Mouse (Mus musculus) monocyte, adult 5-6 weeks (primary cell): ENCODE measurements around the gene Magi1. TPM values are rescaled to one million over a fixed set of nuclear protein-coding genes. Genes with fewer than 3 reads are reported as not detected.

ENCODE experiments used
- ATAC-seq: fragments of 153-309, 156-312 bp; replicated peaks from 2 replicates; pipeline ENCODE4 v1.8.0; 2017; ENCODE audit warnings: mild to moderate bottlenecking; ENCODE audit not compliant: low TSS enrichment, insufficient number of reproducible peaks, severe bottlenecking, poor library complexity, low FRiP score
- total RNA-seq: library from RNA; stranded (forward); fragments of 200-1000, 200-491, 200-594 nt; gene quantifications from 3 replicates; pipeline ENCODE4 v1.2.3, GENCODE M21; 2017

Gene Magi1
- total RNA-seq, 1 experiment from 2014 or later = not detected

DNA sequence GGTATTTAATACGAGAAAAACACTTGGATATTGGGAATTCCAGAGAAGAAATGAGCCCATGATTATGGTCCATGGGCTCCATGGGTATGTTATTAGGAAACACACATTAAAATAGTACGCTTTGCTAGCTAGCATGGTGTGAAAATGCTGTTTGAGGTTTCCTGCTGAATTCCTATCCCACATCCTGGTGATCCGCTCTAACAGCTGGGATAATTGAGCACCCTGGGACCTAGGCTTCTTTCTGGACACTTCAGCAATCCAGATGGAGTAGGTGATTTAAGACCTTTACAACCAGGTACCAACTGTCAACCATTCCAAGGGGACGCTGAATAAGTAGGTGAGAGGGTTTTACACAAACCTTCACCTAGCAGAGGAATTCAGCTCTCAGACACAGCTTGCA lies 191.2 kb downstream of the Magi1 start:
- ATAC-seq = no peak

DNA sequence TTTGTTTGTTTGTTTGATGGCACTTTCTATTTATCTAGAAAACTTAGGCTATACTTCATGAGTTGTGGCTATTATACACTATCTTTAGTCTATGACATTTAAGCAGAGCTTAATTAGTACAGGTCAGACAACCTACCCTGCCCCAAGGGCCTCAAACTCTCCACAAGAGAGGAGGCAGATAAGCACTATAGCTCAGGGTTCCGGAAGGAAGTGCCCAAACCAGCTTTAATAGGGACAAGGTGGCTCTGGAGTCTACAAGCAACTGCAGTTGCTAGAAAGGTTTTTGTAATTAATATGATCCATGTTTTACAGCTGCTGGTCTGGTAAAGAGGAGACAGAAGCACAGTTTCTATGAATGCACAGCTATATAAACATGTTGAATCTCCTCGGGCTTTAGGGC lies 196.9 kb downstream of the Magi1 start:
- ATAC-seq = no peak

DNA sequence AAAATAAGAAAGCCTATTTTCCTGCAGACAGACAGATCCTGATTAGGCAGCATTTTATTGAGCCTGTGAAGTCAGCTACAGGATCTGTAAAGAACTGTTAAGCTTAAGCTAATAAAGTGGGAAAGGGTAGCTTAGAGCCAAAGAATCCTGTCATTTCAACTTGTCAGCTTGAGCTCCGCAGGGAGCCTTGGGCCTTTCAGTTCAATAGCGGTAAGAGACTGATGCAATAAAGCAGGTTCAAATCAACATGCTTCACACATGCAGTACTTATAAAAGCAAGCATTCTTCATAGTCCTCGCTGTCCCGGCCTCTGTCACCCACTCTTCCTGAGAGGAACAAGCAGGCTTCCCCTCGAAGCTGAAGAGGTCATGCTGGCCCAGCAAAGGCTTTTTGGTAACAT lies 199.0 kb downstream of the Magi1 start:
- no peak for ATAC-seq

DNA sequence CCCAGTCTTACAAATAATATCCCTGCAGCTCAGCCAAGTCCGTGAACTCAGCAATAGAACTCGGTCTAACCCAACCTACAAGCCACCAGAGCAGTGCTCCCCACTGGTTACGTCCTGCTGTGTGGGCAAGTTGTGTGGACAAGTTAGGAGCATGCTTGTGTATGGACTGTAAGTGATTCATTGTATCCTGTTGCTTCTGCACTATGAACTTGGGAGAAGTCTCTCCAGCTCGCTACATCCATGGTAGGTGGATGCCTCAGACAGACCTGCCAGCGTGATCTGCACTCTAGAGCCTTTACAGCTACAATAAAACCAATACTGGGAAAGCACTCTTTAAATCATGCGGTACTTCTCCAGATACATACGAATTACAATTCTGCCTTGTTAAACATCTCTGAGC lies 200.3 kb downstream of the Magi1 start:
- ATAC-seq = no peak

DNA sequence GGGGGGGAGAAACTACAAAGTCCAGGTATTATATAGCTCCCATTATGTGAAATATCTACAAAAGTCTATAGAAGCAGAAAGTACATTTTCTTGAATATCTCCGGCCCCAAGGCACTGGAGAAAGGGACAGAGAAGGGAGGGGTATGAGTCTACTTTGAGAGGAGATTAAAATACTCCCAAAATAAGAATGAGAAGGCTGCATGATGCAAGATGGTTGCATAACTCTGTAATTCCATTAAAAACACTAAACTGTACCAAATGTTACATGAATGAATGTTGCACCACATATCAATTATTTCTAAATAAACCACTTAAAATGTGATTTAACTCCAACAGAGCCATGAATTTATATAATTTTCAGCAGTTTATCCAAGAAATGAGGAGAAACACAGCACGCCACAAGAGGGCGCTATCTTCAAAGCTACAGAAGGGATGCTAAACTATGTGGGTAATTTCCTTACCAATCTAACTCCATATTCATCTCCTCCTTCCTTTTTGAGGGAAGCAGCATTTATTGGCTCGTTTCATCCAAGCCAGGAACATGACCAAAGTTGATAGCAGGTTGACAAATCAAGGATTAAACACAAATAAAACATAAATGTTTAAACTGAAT lies 202.7 kb downstream of the Magi1 start:
- no peak for ATAC-seq

DNA sequence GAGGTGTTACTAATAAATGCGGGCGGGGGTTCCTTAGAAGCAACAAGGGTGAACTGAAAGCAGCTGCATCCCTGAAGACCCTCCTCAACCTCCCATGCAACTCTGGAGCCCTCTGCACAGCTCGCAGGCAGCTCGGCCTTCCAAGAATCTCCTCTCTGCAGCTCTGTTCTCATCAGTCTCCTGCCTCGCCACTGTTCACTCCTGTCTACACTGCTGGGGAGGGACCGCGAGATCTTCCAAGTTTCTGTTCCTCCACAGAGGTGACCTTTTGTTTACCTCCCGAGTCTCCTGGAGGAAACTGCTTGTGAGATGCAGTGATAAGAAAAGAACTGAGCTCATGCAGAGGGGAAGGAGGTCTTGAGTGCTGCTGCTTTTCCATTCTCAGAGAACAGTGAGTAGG lies 204.8 kb downstream of the Magi1 start:
- ATAC-seq = no peak

DNA sequence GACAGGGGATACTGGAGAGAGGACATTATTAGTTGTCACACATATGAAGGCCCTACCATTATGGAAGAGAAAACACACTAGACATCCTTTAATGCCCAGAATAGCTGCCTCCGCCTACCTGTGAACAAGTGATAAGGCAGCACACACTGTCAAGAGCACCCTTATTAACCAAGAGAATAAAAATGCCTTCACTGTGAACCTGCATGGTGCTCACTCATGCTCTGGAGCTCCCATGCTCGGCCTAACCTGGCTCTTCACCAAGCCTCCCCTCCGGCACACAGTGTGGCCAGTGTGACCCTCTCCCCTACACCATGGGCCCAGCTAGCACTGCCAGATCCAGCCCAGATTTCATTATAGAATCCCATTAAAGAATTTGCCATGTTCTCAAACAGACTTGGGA lies 206.7 kb downstream of the Magi1 start:
- no peak for ATAC-seq

DNA sequence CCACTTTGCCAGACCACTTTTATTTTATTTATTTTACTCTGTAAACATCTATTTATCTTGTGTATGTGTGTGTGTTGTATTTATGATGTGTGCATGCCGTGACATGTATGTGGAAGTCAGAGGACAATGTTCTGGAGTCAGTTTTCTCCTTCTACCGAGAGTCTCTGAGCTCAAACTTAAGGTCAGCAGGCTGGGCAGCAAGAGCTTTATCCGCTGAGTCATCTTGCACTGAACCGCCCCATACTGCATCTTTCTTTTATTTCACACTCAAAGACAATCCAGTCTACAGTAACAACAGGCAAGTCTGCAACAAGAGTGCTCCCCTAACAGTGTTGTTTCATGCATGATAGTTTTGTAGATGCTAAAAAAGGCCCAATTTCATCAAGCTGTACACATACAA lies 207.7 kb downstream of the Magi1 start:
- no peak for ATAC-seq

DNA sequence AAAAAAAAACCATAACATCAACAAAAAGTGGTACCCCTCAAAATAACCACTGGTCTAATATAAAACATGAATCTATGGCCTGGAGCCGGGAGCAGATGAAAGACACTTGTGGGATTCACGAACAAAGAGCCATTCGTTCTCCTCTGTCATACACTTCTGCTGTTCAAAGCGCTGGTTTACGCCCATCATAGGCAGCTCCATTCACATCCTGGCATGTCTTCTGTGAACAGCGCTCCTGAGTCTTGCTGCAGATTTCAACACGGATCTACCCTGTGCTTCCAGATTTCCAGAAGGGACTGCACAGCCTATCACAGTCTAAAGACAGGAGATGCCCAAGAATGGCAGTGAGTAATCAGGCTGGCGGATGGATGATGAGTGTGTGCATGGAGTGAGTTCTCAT lies 208.5 kb downstream of the Magi1 start:
- ATAC-seq = no peak

DNA sequence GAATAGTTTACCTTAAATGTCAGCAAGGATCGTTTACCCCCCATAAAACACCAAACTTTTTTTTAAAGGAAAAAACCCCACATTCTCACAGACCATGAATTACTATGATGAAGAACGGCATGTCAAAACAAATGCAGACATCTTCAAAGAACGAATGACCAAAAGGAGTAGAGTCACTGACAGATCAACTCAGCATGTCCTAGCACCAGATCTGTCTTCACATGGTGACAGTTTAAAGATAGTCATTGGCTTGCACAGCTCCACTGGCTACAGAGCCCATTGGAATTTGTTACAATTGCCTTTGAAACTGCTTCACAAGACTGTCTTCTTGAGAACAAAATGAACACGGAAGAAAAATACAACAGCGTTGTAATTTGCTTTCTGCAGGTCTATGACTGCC lies 212.0 kb downstream of the Magi1 start:
- no peak for ATAC-seq

DNA sequence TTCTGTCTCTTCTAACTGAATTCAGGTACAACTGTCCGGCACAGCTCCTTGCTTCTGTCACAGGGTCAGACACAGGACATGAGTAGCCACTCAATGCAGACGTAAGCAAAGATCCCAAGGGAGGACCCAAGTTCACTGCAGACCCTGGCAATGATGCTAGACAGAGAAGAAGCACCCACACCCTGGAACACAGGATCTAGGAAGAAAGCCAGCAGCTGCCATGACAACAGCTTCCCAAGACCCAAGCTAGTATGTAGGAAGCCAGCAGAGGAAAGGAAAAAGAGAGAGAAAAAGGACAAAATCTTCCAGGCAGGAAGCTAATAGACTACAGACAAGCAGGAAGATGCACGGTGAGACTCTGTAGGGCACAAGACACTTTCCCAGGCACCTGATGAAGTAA lies 213.0 kb downstream of the Magi1 start:
- ATAC-seq = no peak

DNA sequence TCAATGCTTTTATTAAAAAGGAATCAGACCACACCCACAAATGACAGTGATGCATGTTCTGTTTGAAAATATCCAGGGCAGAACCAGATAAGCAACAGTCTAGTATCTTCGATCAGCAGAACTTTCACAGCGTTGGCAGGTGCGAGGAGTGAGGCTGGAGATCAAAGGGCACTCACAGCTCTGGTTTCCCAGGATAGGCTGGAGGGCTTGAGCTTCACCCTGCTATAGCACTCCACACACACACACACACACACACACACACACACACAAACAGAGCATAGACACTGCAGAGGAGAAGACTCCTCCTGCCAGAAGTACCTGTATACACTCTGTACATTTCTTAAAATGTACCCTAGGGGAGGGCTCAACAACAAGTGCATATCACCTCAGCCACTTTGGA lies 214.3 kb downstream of the Magi1 start:
- no peak for ATAC-seq

DNA sequence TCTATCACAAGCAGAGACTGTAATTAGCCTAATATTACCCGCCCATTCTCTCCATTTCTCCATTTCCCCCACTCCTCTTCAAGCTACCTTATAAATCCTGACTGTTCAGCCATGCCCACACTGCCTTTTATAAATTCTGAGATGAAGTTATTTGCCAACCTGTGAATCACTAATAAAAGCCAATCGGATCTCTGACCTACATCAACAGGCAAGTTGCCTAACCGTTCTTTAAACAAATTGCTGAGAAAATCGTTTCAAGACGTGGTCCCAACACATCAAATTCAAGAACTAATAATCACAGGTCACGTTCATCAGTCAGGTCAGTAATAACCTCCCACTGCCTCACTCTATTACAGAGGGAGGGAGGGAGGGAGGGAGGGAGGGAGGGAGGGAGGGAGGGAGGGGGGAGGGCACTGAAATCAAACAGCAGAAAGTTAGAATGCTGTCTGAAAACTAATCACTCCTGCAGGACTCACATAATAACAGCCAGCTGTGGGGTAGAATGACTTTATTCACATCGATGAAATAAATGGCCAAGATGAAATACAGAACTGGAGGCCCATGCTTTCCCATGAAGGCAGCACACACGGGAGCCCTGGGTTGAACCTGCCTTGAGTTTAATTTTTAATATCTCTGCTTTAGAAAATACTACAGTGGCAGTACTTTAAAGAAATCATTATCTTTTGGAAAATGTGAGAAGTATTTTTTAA lies 215.8 kb downstream of the Magi1 start:
- ATAC-seq = no peak

DNA sequence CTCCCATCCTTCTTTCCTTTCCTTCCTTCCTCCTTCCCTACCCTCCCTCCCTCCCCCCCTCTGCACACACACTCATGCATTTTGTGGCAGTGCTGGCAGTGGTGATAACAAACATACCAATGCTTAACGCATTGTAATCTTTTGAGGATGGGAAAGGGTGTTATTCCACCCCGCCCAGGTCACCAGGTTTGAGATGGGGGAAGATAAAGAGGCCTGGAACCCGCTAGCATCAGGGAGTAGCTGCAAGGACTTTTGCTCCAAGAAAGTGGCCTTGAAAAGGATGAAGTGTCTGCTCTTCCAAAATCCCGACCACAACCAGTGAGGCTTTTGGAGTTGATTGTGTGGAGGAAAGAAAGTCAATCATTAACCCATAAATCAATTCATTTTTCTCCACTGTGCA lies 218.9 kb downstream of the Magi1 start:
- no peak for ATAC-seq

DNA sequence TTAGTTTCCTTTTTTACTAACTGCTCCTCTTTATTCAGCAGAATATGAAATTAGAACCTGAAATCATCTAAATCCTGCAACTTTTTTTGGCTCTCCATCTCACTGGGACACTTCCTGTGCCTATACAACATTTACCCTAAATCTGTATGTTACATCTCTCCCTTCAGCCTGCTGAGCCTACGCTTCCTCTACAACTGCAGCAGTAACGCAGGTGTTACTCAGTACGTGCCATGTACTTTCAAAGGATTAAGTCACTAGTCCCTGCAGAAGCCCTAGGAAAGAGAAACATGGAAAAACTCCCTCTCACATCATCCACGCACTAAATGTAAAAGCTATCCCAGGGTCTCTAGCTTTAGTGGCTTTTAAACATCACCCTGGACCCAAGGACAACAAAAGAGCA lies 220.2 kb downstream of the Magi1 start:
- no peak for ATAC-seq

DNA sequence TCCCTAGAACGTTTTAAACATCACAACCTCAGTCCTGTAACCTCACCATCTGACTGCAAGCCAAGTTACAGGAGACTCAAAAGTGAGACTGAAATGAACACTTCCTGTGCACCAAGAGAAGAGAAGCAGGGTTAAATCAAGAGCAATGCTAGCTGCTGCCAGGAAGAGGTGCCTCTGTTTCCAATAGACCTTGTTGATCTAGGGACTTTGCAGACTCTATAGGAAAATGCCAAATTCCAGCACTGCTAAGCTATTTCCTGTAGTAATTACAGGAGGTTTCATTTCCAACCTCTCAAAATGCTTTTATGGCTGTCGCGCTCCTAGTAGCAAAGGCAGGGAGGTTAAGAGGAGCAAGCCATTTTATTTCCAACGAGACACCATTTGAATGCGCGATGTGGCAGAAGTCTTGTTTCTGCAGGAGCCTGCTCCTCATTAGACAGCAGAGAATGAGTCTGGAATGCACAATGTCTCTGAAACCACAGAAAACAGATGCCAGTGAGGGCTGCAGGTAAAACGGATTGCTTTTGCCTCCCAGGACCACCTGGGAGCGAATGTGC lies 222.2 kb downstream of the Magi1 start:
- ATAC-seq = no peak

DNA sequence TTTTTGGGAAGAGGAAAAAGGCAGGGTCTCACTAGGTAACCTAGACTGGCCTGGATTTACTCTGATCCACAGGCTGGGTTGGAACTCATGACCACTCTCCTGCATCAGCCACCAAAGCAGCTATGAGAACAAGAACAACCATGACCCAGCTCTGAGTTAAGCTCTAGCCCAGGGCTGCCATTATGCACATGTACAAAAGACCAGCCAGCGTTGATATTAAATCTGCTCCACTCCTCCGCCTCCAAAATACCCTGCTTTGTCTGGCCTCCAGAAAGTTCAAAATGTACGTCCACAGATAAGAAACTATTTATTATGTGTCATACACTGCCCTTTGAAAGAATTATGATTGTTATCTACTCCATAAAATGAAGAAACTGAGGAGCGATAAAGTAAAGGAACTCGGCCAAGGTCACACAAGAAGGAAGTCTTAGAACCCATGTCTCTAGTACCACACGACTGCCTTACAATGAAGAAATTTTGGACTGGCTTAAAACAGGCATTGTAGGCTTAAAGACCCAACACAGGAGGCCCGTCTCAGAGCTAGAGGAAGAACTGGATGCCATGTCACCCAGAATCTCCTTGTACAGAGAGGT lies 223.0 kb downstream of the Magi1 start:
- ATAC-seq = no peak

DNA sequence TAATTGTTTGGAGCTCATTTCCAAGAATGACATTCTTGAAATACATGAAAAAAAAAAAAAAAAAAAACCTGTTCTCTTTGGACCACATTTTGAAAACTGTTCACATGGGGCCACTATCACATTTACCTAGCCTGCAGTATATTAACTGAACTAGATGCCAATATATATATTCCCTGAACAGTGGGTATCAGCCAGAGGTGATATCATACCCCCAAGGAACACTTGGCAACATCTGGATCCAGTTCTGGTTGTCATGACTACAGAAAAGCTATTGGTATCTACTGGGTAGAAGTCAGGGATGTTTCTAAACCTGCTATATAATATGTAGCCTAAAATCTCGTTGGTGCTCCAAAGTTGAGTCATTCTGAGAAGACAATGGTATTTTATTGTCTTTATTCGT lies 224.6 kb downstream of the Magi1 start:
- no peak for ATAC-seq

DNA sequence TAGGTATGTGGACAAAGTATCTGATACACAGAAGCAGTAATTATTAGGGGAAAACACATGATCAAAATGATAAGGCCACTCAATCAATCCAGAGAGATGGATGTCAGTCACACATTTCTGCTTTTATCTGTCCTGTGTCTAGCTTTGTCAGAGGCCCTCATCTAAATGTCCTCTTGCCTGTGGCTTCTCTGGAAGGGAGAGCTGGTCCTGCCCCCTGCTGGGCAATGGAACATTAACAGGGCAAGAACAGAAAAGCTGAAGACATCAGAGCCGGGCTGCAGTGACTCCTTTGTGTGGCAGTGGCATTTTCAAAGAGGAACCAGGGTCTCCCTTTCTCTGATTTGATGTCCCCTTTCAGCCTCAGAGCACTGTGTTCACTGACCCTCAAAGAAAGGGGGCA lies 229.8 kb downstream of the Magi1 start:
- ATAC-seq = no peak

DNA sequence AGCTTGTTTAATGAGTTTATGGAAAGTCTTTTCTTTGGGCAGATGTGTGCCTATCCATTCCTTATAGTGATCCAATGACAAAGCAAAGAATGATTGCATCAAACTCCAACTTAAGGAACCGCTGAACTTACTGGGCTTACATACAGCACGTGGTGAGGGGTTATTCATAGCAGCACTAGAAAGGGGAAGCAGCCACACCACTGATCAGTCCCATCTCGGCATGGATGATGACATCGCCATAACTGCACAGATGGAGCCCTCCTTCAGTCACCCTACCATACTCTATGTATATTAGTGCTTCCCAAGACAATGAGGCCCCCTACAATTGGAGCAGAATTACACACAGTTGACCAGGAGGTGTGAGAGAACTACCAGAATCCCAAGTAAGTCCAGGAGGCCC lies 238.5 kb downstream of the Magi1 start:
- ATAC-seq = no peak
